Mouse (Mus musculus) limb, embryonic 13.5 days (tissue): ENCODE measurements around the gene Soga1. TPM values are rescaled to one million over a fixed set of nuclear protein-coding genes. Genes with fewer than 3 reads are reported as not detected.

Experiments used
- ATAC-seq: fragments of 200-750 bp; cut with Nextera tagmentation; 2 replicates; pipeline ENCODE4 v1.8.0; 2017; ENCODE audit warnings: low read depth, moderate number of reproducible peaks, moderate TSS enrichment; ENCODE audit not compliant: low FRiP score
- H3K27ac ChIP-seq: fragments of 300-500 bp; sonication (generic); 2 replicates; pipeline ENCODE4 v1.5.1; 2015; ENCODE audit warnings: inconsistent platforms, mild to moderate bottlenecking, moderate library complexity
- H3K27me3 ChIP-seq: fragments of 300-500 bp; sonication (generic); 2 replicates; pipeline ENCODE4 v1.6.1; 2015; ENCODE audit warnings: mild to moderate bottlenecking, inconsistent platforms
- H3K36me3 ChIP-seq: fragments of 300-500 bp; sonication (generic); 2 replicates; pipeline ENCODE4 v1.6.1; 2015; ENCODE audit warnings: inconsistent platforms, mild to moderate bottlenecking, moderate library complexity
- H3K4me1 ChIP-seq: fragments of 300-500 bp; sonication (generic); 2 replicates; pipeline ENCODE4 v1.6.1; 2015; ENCODE audit warnings: inconsistent platforms
- H3K4me2 ChIP-seq: fragments of 300-500 bp; sonication (generic); replicated peaks from 2 replicates; pipeline ENCODE4 v1.6.1; 2015; ENCODE audit warnings: inconsistent platforms, mild to moderate bottlenecking, moderate library complexity
- H3K4me3 ChIP-seq: fragments of 300-500 bp; sonication (generic); 2 replicates; pipeline ENCODE4 v1.5.1; 2015; ENCODE audit warnings: moderate library complexity, mild to moderate bottlenecking, inconsistent platforms
- H3K9ac ChIP-seq: fragments of 300-500 bp; sonication (generic); 2 replicates; pipeline ENCODE4 v1.6.1; 2015; ENCODE audit warnings: mild to moderate bottlenecking, inconsistent platforms
- H3K9me3 ChIP-seq: fragments of 300-500 bp; sonication (generic); 2 replicates; pipeline ENCODE4 v1.6.1; 2016; ENCODE audit warnings: inconsistent platforms
- WGBS: fragments of 180-500 bp; shearing (Covaris S2); methylation state at CpG from one replicate; pipeline ENCODE4 v1.1.7; 2015; 5-methylcytosine and 5-hydroxymethylcytosine counted together
- polyA plus RNA-seq: library from polyadenylated mRNA; unstranded; fragments of >200 nt; fragmentation: Nextera tagmentation; extraction: Ambion mirVana; gene quantifications from 2 replicates; pipeline ENCODE4 v1.2.1, GENCODE M21; 2015

The Soga1 gene
- polyA plus RNA-seq, 1 experiment from 2014 or later = 4.2 TPM

- Histone ChIP-seq H3K27ac (peak overlapping the region; percentile 85; the same call in 1 of the 2 replicates), H3K4me1 (peaks cover 91% of the 10 kb centered on the region), H3K4me2 (peak overlapping the region; percentile 5; the same call in 1 of the 2 replicates), H3K9me3 (no peaks in the 10 kb centered on the region), H3K27me3 (no peaks in the 10 kb centered on the region), H3K9ac (0 out of 2 replicates have a peak overlapping the region, but pooled peaks have one; percentile 31), H3K4me3 (no peak overlapping the region), H3K36me3 (peaks cover 22% of the 10 kb centered on the region)
- ATAC-seq = no peak
- WGBS = 49% methylated on average over 3 of the region's 3 CpGs
These were observed 9.7 kb downstream of the Soga1 start for GRCm38 (mm10) chr2:157069355-157069735.

- Histone ChIP-seq H3K9me3 (no peaks in the 10 kb centered on the region), H3K4me2 (no peak overlapping the region), H3K27ac (peak overlapping the region; percentile 85; the same call in 1 of the 2 replicates), H3K9ac (0 out of 2 replicates have a peak overlapping the region, but pooled peaks have one; percentile 31), H3K4me1 (peaks cover 91% of the 10 kb centered on the region), H3K27me3 (no peaks in the 10 kb centered on the region), H3K36me3 (peaks cover 20% of the 10 kb centered on the region), H3K4me3 (no peak overlapping the region)
- ATAC-seq = no peak
- 75% methylated on average over 14 of the region's 14 CpGs for WGBS
These were observed 10.2 kb downstream of the Soga1 start for GRCm38 (mm10) chr2:157068701-157069354.

GRCm38 (mm10) chr2:157066731-157067430, 12.2 kb downstream of the Soga1 start:
- Histone ChIP-seq H3K9me3 (no peaks in the 10 kb centered on the region), H3K27me3 (no peaks in the 10 kb centered on the region), H3K27ac (no peak overlapping the region), H3K36me3 (peaks cover 10% of the 10 kb centered on the region), H3K4me3 (no peak overlapping the region), H3K4me2 (no peak overlapping the region), H3K4me1 (peaks cover 80% of the 10 kb centered on the region), H3K9ac (no peak overlapping the region)
- WGBS = 87% methylated on average over 7 of the region's 7 CpGs
- no peak for ATAC-seq

GRCm38 (mm10) chr2:157065879-157066226, 13.2 kb downstream of the Soga1 start:
- no peak for ATAC-seq

GRCm38 (mm10) chr2:157064978-157065878, 13.8 kb downstream of the Soga1 start:
- H3K4me3 ChIP-seq = no peak overlapping the region
- no peak overlapping the region; the same call in 1 of the 2 replicates for H3K27ac ChIP-seq
- no peak overlapping the region; the same call in 1 of the 2 replicates for H3K9ac ChIP-seq
- H3K4me2 ChIP-seq = no peak overlapping the region
- H3K4me1 ChIP-seq = peaks cover 64% of the 10 kb centered on the region
- no peaks in the 10 kb centered on the region for H3K9me3 ChIP-seq
- 76% methylated on average over 14 of the region's 14 CpGs for WGBS
- no peak for ATAC-seq
- H3K36me3 ChIP-seq = peaks cover 14% of the 10 kb centered on the region
- H3K27me3 ChIP-seq = no peaks in the 10 kb centered on the region

More at GRCm38 (mm10) chr2:157065879-157066226, 13.2 kb downstream of the Soga1 start:
- no peaks in the 10 kb centered on the region for H3K27me3 ChIP-seq
- no peak overlapping the region for H3K27ac ChIP-seq
- H3K9me3 ChIP-seq = no peaks in the 10 kb centered on the region
- H3K4me1 ChIP-seq = peaks cover 70% of the 10 kb centered on the region
- no peak overlapping the region; the same call in 1 of the 2 replicates for H3K9ac ChIP-seq
- H3K4me3 ChIP-seq = no peak overlapping the region
- H3K4me2 ChIP-seq = no peak overlapping the region
- 62% methylated on average over 7 of the region's 7 CpGs for WGBS
- peaks cover 10% of the 10 kb centered on the region for H3K36me3 ChIP-seq

- Histone ChIP-seq H3K4me2 (no peak overlapping the region), H3K9ac (no peak overlapping the region), H3K27ac (no peak overlapping the region; the same call in 1 of the 2 replicates), H3K27me3 (no peaks in the 10 kb centered on the region), H3K9me3 (no peaks in the 10 kb centered on the region), H3K36me3 (peaks cover 25% of the 10 kb centered on the region), H3K4me1 (peaks cover 63% of the 10 kb centered on the region), H3K4me3 (no peak overlapping the region)
- no peak for ATAC-seq
- 72% methylated on average over 7 of the region's 7 CpGs for WGBS
These were observed 14.9 kb downstream of the Soga1 start for GRCm38 (mm10) chr2:157064136-157064535.

- Histone ChIP-seq H3K9ac (no peak overlapping the region), H3K36me3 (peaks cover 27% of the 10 kb centered on the region), H3K4me3 (no peak overlapping the region), H3K27ac (0 out of 2 replicates have a peak overlapping the region, but pooled peaks have one; percentile 39), H3K4me2 (no peak overlapping the region), H3K4me1 (peaks cover 65% of the 10 kb centered on the region), H3K27me3 (no peaks in the 10 kb centered on the region), H3K9me3 (no peaks in the 10 kb centered on the region)
- no peak for ATAC-seq
- WGBS = 66% methylated on average over 4 of the region's 4 CpGs
These were observed 15.8 kb downstream of the Soga1 start for GRCm38 (mm10) chr2:157063241-157063700.

GRCm38 (mm10) chr2:157060557-157061305, 18.3 kb downstream of the Soga1 start:
- no peak for ATAC-seq
- WGBS = 84% methylated on average over 11 of the region's 11 CpGs
- Histone ChIP-seq H3K4me2 (no peak overlapping the region), H3K27me3 (no peaks in the 10 kb centered on the region), H3K4me1 (peaks cover 56% of the 10 kb centered on the region), H3K36me3 (peaks cover 35% of the 10 kb centered on the region), H3K9me3 (no peaks in the 10 kb centered on the region), H3K27ac (no peak overlapping the region), H3K4me3 (no peak overlapping the region), H3K9ac (no peak overlapping the region)

GRCm38 (mm10) chr2:157060037-157060436, 19.0 kb downstream of the Soga1 start:
- Histone ChIP-seq H3K4me3 (no peak overlapping the region), H3K4me2 (no peak overlapping the region), H3K36me3 (peaks cover 40% of the 10 kb centered on the region), H3K9me3 (no peaks in the 10 kb centered on the region), H3K4me1 (peaks cover 51% of the 10 kb centered on the region), H3K27ac (0 out of 2 replicates have a peak overlapping the region, but pooled peaks have one; percentile 28), H3K9ac (no peak overlapping the region), H3K27me3 (no peaks in the 10 kb centered on the region)
- WGBS = 90% methylated on average over 14 of the region's 14 CpGs
- no peak for ATAC-seq

GRCm38 (mm10) chr2:157059166-157059565, 19.9 kb downstream of the Soga1 start:
- WGBS = 63% methylated on average over 8 of the region's 8 CpGs
- Histone ChIP-seq H3K9ac (peak overlapping the region; percentile 39; the same call in 1 of the 2 replicates), H3K9me3 (no peaks in the 10 kb centered on the region), H3K4me2 (peak overlapping the region; percentile 58), H3K27me3 (no peaks in the 10 kb centered on the region), H3K4me3 (peak overlapping the region; percentile 25; the same call in 1 of the 2 replicates), H3K4me1 (peaks cover 47% of the 10 kb centered on the region), H3K36me3 (peaks cover 45% of the 10 kb centered on the region), H3K27ac (peak overlapping the region; percentile 89)
- no peak; the same call in 1 of the 2 replicates for ATAC-seq
